Mouse (Mus musculus) G1E (cell line): Measurements from ENCODE around the gene Hnf1b. TPM values are rescaled to one million over a fixed set of nuclear protein-coding genes. Genes with fewer than 3 reads are reported as not detected.

Experiments used
- ATAC-seq: 2 replicates; pipeline ENCODE4 v1.8.0; 2016; ENCODE audit warnings: mild to moderate bottlenecking; ENCODE audit not compliant: insufficient number of reproducible peaks, poor library complexity, low FRiP score, severe bottlenecking; ENCODE audit errors: extremely low read depth
- DNase-seq: peaks from one replicate; pipeline ENCODE4 v3.0.0; 2012; ENCODE audit warnings: low spot score
- H3K27me3 ChIP-seq: 2 replicates; pipeline ENCODE4 v1.6.1; 2012; ENCODE audit warnings: mild to moderate bottlenecking, low read length, inconsistent platforms; ENCODE audit not compliant: insufficient read depth
- H3K36me3 ChIP-seq: replicated peaks from 2 replicates; pipeline ENCODE3; 2012; ENCODE audit warnings: mild to moderate bottlenecking, inconsistent platforms
- H3K4me1 ChIP-seq: 2 replicates; pipeline ENCODE4 v1.6.1; 2012; ENCODE audit warnings: low read depth, low read length, inconsistent platforms, mixed read lengths; ENCODE audit not compliant: insufficient read depth
- H3K4me3 ChIP-seq: 2 replicates; pipeline ENCODE4 v1.5.1; 2012; ENCODE audit warnings: low read depth, mild to moderate bottlenecking, inconsistent platforms, low read length, moderate library complexity, mixed read lengths
- H3K9me3 ChIP-seq: replicated peaks from 2 replicates; pipeline ENCODE4 v1.6.1; 2012; ENCODE audit warnings: inconsistent platforms
- CTCF ChIP-seq: IDR thresholded peaks from 2 replicates; pipeline ENCODE4 v1.5.1; 2012; ENCODE audit warnings: low read depth, low read length, inconsistent platforms, mixed read lengths
- GATA1 ChIP-seq: IDR thresholded peaks from 2 replicates; pipeline ENCODE4 v1.6.1; 2012; ENCODE audit warnings: borderline replicate concordance, low read length, inconsistent platforms, mixed read lengths
- GATA2 ChIP-seq: IDR thresholded peaks from 2 replicates; pipeline ENCODE4 v1.6.1; 2012; ENCODE audit warnings: low read depth, low read length, inconsistent platforms, borderline replicate concordance
- POLR2AphosphoS5 ChIP-seq: IDR thresholded peaks from 2 replicates; pipeline ENCODE4 v1.6.1; 2012; ENCODE audit warnings: low read depth, low read length, inconsistent platforms; ENCODE audit not compliant: insufficient replicate concordance
- TAL1 ChIP-seq: conservative IDR thresholded peaks from 2 replicates; pipeline ENCODE4 v1.6.1; 2012; ENCODE audit warnings: low read depth, low read length, inconsistent platforms, mixed read lengths
- polyA plus RNA-seq: library from polyadenylated mRNA; stranded (reverse); fragments of >175 nt; gene quantifications from 2 replicates; pipeline ENCODE4 v1.2.3, GENCODE M21; 2012
- total RNA-seq, 2 experiments: library from RNA; stranded (forward) in 1 of 2; stranded (reverse) in 1 of 2; fragments of 200-1000 nt in 1 of 2; fragments of >200 nt in 1 of 2; fragmentation: Nextera tagmentation in 1 of 2; gene quantifications; 2 replicates each; pipeline ENCODE4 v1.2.3; 2014 to 2017

Gene Hnf1b
- total and polyA plus RNA-seq, 3 experiments, result 0.22 TPM; not detected in 2

DNA sequence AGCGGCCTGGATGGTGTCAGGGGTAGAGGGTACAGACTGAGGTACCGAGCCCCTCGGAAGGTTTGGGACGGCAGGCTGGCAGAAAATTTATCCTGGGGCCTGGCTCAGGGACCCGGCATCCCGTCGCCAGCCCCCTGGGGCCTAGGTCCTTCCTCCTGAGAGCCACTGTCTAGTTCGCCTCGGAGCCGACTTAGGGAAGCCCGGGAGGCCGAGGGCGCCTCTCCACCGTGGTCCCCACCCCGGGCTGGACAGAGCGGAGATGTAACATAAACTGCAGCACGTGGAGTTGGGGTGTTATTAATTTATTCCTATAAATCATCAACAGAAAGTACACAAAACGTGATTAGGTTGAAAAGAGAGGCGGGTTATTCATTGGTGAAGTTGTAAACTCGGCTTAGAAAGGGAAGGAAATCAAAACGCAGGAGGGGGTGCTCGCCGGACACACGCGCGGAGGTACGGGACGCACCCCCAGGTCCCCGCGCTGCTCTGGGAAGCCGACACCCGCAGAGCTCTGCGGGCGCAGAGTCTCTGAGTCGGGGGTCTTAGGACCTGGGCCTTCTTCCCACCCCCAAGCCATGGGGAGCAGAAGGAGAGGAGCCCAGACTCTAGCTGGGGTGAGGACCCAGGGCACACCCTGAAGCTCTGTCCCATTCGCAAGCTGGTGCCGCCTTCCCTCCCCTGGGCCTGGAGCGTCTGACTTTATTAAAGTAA, 2.8 kb downstream of the Hnf1b start:
- H3K4me1 ChIP-seq, result no peaks in the 10 kb centered on the region
- no peak for TF ChIP-seq CTCF
- TF ChIP-seq GATA1, result no peak
- no peak for TF ChIP-seq TAL1
- no peak for TF ChIP-seq POLR2AphosphoS5
- TF ChIP-seq GATA2, result no peak
- no peak for ATAC-seq
- no peak overlapping the region for H3K4me3 ChIP-seq
- H3K36me3 ChIP-seq, result no peaks in the 10 kb centered on the region
- no peak for DNase-seq
- H3K27me3 ChIP-seq, result peaks cover 38% of the 10 kb centered on the region
- no peaks in the 10 kb centered on the region for H3K9me3 ChIP-seq

DNA sequence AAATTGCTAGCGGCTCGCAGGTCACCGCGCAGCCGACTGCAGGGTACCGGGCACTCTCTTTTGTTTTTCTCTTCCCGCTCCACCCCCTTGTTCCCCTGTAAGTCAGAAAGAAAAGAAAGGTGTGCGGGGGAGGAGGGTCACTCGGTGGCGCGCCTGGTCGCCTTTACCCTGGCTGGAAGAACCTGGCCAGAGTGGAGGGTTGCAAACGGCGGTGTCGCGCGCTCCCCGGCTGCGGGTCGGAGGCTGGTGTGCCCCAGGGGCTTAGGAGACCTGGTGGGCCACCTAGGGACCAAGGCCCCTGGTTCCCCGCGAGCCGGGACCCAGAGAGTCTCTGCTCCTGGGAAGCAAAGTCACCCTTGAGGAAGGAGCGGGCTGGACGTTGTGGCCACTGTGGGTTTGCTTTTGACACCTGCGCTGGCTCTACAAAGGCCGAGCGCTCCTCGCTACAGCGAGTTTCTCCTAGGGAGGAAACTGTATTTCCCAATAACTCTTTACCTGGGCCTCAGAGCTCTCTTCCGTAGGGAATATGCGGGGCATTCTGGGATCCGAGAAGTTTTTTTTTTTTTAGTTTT, 3.4 kb downstream of the Hnf1b start:
- Histone ChIP-seq H3K9me3 (no peaks in the 10 kb centered on the region), H3K4me3 (no peak overlapping the region), H3K4me1 (no peaks in the 10 kb centered on the region), H3K36me3 (no peaks in the 10 kb centered on the region), H3K27me3 (peaks cover 38% of the 10 kb centered on the region)
- DNase-seq (no peak), ATAC-seq (no peak)
- no peak for TF ChIP-seq GATA1
- no peak for TF ChIP-seq GATA2
- no peak for TF ChIP-seq CTCF
- TF ChIP-seq TAL1, result no peak
- no peak for TF ChIP-seq POLR2AphosphoS5

DNA sequence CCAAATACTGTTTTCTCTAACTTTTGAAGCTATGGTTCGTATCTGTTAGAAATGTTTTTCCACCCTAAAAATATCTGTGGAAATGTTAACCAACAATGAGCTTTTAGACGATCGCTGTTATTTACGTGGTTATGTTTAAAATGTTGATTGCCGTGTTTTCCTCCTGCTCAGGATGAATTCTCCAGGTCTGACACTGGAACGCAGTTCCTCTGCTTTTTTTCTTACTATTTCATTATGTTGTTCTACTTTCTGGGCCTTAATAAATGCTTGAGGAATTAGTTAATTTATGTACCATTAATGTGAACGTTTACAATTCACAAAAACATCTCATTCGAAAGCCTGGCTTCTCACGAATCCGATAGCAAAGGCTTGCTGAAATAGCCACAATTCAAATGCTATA, 4.2 kb downstream of the Hnf1b start:
- DNase-seq, result no peak
- ATAC-seq, result no peak
- H3K27me3 ChIP-seq, result peaks cover 38% of the 10 kb centered on the region

DNA sequence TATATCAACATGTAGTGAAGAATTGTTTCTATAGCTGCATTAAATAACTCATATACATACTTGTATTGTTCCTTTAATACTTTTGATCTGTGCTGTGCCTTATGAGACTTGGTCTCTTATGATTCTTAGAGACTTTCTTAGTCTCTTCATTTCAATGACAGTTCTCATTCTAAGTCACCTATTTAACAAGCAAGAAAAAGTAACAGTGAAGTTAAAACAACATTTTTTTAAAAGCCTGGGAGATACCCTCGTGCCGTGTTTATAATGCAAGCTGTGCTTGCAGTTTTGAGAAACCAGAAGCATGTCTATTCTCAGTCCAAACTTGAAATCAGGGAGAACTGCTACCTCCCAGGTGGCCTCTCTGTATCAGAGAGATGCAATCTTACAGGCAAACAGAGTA, 4.8 kb downstream of the Hnf1b start:
- Histone ChIP-seq H3K36me3 (no peaks in the 10 kb centered on the region), H3K4me3 (no peak overlapping the region), H3K27me3 (peaks cover 38% of the 10 kb centered on the region), H3K9me3 (no peaks in the 10 kb centered on the region), H3K4me1 (no peaks in the 10 kb centered on the region)
- ATAC-seq (no peak), DNase-seq (no peak)
- no peak for TF ChIP-seq GATA2
- TF ChIP-seq POLR2AphosphoS5, result no peak
- no peak for TF ChIP-seq GATA1
- no peak for TF ChIP-seq TAL1
- TF ChIP-seq CTCF, result no peak

More for the DNA sequence above, 4.2 kb downstream of the Hnf1b start:
- TF ChIP-seq GATA2 (no peak), POLR2AphosphoS5 (no peak), GATA1 (no peak), CTCF (no peak), TAL1 (no peak)
- H3K36me3 ChIP-seq, result no peaks in the 10 kb centered on the region
- no peaks in the 10 kb centered on the region for H3K4me1 ChIP-seq
- no peak overlapping the region for H3K4me3 ChIP-seq
- no peaks in the 10 kb centered on the region for H3K9me3 ChIP-seq

DNA sequence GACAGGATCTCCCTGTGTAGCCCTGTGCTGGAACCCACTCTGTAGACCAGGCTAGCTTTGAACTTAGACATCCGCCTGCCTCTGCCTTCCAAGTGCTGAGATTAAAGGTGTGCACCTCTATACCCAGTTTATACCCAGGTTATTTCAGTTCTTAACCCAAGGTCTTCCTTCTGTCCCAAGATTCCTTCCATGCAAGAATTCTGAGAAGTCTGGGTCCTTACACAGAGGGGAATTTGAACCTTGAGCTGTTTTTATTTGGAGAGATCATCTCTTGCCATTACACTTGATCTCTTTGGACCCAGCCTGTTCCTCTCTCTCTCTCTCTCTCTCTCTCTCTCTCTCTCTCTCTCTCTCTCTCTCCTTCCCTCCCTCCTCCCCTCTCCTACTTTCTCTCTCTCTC, 7.4 kb downstream of the Hnf1b start:
- H3K36me3 ChIP-seq, result no peaks in the 10 kb centered on the region
- no peak for ATAC-seq
- DNase-seq, result no peak

DNA sequence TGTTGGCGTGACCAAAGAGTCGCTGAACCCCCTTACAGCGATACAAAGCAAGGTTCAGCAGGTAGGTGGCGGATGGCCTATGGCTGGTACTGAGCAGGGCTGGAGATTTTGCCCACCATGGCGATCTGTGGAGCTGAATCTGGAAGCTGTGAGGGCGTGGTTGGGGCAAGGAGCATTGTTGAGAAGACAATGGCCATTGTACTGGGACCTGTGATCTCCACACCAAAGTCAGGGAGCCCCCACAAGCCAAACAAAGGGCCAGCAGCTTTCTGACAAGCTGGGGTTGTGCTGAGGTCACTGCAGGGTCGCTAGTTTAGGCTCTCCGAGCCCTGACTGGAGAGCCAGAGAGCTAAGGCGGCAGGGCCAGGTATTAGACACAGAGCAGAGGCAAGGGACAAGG, 15.4 kb downstream of the Hnf1b start:
- no peak overlapping the region for H3K4me3 ChIP-seq
- no peak for TF ChIP-seq CTCF
- no peak for TF ChIP-seq GATA1
- no peak for TF ChIP-seq TAL1
- no peak for TF ChIP-seq POLR2AphosphoS5
- TF ChIP-seq GATA2, result no peak
- H3K4me1 ChIP-seq, result no peaks in the 10 kb centered on the region
- ATAC-seq (no peak), DNase-seq (no peak)
- no peaks in the 10 kb centered on the region for H3K9me3 ChIP-seq
- H3K36me3 ChIP-seq, result no peaks in the 10 kb centered on the region
- peaks cover 22% of the 10 kb centered on the region for H3K27me3 ChIP-seq

More for the DNA sequence above, 7.4 kb downstream of the Hnf1b start:
- H3K4me3 ChIP-seq, result no peak overlapping the region
- peaks cover 19% of the 10 kb centered on the region for H3K27me3 ChIP-seq
- TF ChIP-seq GATA2 (no peak), CTCF (no peak), TAL1 (no peak), POLR2AphosphoS5 (no peak), GATA1 (no peak)
- no peaks in the 10 kb centered on the region for H3K4me1 ChIP-seq
- H3K9me3 ChIP-seq, result no peaks in the 10 kb centered on the region

DNA sequence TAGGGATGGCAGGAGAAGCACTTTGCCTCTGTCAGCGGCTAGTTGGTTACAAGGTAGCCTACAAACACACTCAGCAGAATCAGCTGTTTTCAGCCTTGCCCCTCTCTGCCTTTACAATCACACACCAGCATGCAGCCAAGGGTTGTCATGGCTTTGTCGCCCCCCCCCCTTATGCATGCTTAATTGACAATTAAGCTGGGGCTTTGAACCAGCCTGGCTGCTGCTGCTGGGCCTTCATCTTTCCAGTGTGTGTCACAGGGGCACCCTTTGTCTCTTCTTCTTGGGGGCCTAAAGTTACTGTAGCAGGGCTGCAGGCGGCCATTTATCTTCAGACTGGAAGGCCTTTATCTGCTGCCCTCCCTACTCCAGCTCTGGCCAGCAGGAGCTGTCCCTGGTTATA, 17.7 kb downstream of the Hnf1b start:
- Histone ChIP-seq H3K27me3 (peaks cover 22% of the 10 kb centered on the region), H3K36me3 (no peaks in the 10 kb centered on the region), H3K4me1 (no peaks in the 10 kb centered on the region), H3K4me3 (no peak overlapping the region), H3K9me3 (no peaks in the 10 kb centered on the region)
- DNase-seq, result no peak
- ATAC-seq, result no peak
- TF ChIP-seq CTCF (no peak), GATA2 (no peak), POLR2AphosphoS5 (no peak), TAL1 (no peak), GATA1 (no peak)
